Mouse (Mus musculus) stomach, postnatal 0 days (tissue): ENCODE data around the gene Kcnj3. TPM values are rescaled to one million over a fixed set of nuclear protein-coding genes. Genes with fewer than 3 reads are reported as not detected.

Source experiments
- ATAC-seq: fragments of 200-750 bp; cut with Nextera tagmentation; 2 replicates; pipeline ENCODE4 v1.8.0; 2017; ENCODE audit not compliant: low FRiP score, low TSS enrichment
- DNase-seq: peaks from one replicate; pipeline ENCODE4 v3.0.0-alpha.2; 2016; ENCODE audit warnings: low spot score
- H3K27ac ChIP-seq: fragments of 300-500 bp; sonication (generic); replicated peaks from 2 replicates; pipeline ENCODE4 v1.5.1; 2014; ENCODE audit warnings: mild to moderate bottlenecking, control low read depth
- H3K27me3 ChIP-seq: fragments of 300-500 bp; sonication (generic); 2 replicates; pipeline ENCODE4 v1.6.1; 2014; ENCODE audit warnings: low read length; ENCODE audit not compliant: control insufficient read depth, insufficient read depth
- H3K36me3 ChIP-seq: fragments of 300-500 bp; sonication (generic); 2 replicates; pipeline ENCODE4 v1.6.1; 2014; ENCODE audit warnings: low read length, mixed read lengths; ENCODE audit not compliant: control insufficient read depth, insufficient read depth
- H3K4me1 ChIP-seq: fragments of 300-500 bp; sonication (generic); replicated peaks from 2 replicates; pipeline ENCODE4 v1.6.1; 2014; ENCODE audit warnings: antibody characterized with exemption; ENCODE audit not compliant: control insufficient read depth, insufficient read depth
- H3K4me2 ChIP-seq: fragments of 300-500 bp; sonication (generic); replicated peaks from 2 replicates; pipeline ENCODE4 v1.6.1; 2014; ENCODE audit warnings: low read depth, mild to moderate bottlenecking, control low read depth, moderate library complexity
- H3K4me3 ChIP-seq: fragments of 300-500 bp; sonication (generic); 2 replicates; pipeline ENCODE4 v1.5.1; 2014; ENCODE audit warnings: low read depth, low read length, control low read depth
- H3K9ac ChIP-seq: fragments of 300-500 bp; sonication (generic); 2 replicates; pipeline ENCODE4 v1.6.1; 2014; ENCODE audit warnings: mild to moderate bottlenecking, low read length, control low read depth, mixed read lengths
- H3K9me3 ChIP-seq: fragments of 300-500 bp; sonication (generic); 2 replicates; pipeline ENCODE4 v1.6.1; 2016; ENCODE audit warnings: low read length; ENCODE audit not compliant: control insufficient read depth
- CTCF ChIP-seq: IDR thresholded peaks from 2 replicates; pipeline ENCODE4 v1.5.1; 2016; ENCODE audit warnings: antibody characterized with exemption, low read depth, mild to moderate bottlenecking, moderate library complexity
- EP300 ChIP-seq: optimal IDR thresholded peaks from 2 replicates; pipeline ENCODE3; 2016; ENCODE audit warnings: antibody characterized with exemption
- WGBS: fragments of 180-500 bp; shearing (Covaris S2); extraction: QIAGEN DNeasy Blood & Tissue Kit; methylation state at CpG from one replicate; pipeline ENCODE4 v1.1.7; 2014; 5-methylcytosine and 5-hydroxymethylcytosine counted together
- polyA plus RNA-seq: library from polyadenylated mRNA; unstranded; fragments of >200 nt; fragmentation: Nextera tagmentation; extraction: Ambion mirVana; gene quantifications from 2 replicates; pipeline ENCODE4 v1.2.1, GENCODE M21; 2015

The Kcnj3 gene
- polyA plus RNA-seq, 1 experiment from 2014 or later = 0.10 TPM

- Histone ChIP-seq H3K36me3 (no peaks in the 10 kb centered on the region), H3K27ac (no peak overlapping the region), H3K4me2 (peak overlapping the region; percentile 55), H3K9ac (no peak overlapping the region), H3K4me3 (peak overlapping the region; percentile 35), H3K4me1 (no peaks in the 10 kb centered on the region), H3K27me3 (0 out of 2 replicates have a peak, but pooled peaks cover 2% of the 10 kb centered on the region), H3K9me3 (no peaks in the 10 kb centered on the region)
- peak; percentile 29; the same call in 1 of the 2 replicates for ATAC-seq
- no peak for TF ChIP-seq EP300
- TF ChIP-seq CTCF = no peak
- 1% methylated on average over 21 of the region's 21 CpGs for WGBS
- peak; percentile 25 for DNase-seq
These were observed 664 bp downstream of the Kcnj3 start for GRCm38 (mm10) chr2:55436261-55437006.

DNA sequence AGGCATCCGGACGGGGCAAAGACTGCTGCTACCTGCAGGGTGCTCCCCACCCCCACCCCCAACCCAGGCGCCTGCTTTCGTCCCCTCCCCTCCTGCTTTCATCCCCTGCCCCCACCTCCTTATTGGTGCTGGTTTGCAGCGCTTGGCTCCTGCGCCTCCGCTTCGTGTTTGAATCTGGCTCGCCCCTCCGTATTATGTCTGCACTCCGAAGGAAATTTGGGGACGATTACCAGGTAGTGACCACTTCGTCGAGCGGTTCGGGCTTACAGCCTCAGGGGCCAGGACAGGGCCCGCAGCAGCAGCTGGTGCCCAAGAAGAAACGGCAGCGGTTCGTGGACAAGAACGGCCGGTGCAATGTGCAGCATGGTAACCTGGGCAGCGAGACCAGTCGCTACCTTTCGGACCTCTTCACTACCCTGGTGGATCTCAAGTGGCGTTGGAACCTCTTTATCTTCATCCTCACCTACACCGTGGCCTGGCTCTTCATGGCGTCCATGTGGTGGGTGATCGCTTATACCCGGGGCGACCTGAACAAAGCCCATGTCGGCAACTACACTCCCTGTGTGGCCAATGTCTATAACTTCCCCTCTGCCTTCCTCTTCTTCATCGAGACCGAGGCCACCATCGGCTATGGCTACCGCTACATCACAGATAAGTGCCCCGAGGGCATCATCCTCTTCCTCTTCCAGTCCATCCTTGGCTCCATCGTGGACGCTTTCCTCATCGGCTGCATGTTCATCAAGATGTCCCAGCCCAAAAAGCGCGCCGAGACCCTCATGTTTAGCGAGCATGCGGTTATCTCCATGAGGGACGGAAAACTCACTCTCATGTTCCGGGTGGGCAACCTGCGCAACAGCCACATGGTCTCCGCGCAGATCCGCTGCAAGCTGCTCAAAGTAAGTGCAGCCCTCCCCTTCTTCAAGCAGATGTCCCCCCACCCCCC lies 1.5 kb downstream of the Kcnj3 start:
- Histone ChIP-seq H3K9ac (no peak overlapping the region), H3K27ac (no peak overlapping the region), H3K4me2 (peak overlapping the region; percentile 55), H3K9me3 (no peaks in the 10 kb centered on the region), H3K4me3 (peak overlapping the region; percentile 35), H3K4me1 (no peaks in the 10 kb centered on the region), H3K36me3 (no peaks in the 10 kb centered on the region), H3K27me3 (0 out of 2 replicates have a peak, but pooled peaks cover 2% of the 10 kb centered on the region)
- no peak for TF ChIP-seq CTCF
- DNase-seq (peak; percentile 13), ATAC-seq (0 out of 2 replicates have a peak, but pooled peaks have one; percentile 12)
- WGBS = 2% methylated on average over 50 of the region's 51 CpGs

- Histone ChIP-seq H3K4me1 (no peaks in the 10 kb centered on the region), H3K36me3 (no peaks in the 10 kb centered on the region), H3K27me3 (0 out of 2 replicates have a peak, but pooled peaks cover 2% of the 10 kb centered on the region), H3K9me3 (no peaks in the 10 kb centered on the region), H3K9ac (no peak overlapping the region), H3K4me2 (peak overlapping the region; percentile 55; the same call in 1 of the 2 replicates), H3K27ac (no peak overlapping the region), H3K4me3 (no peak overlapping the region)
- WGBS = no CpG with 5 or more reads among the region's 1 CpGs
- ATAC-seq (no peak), DNase-seq (no peak)
- TF ChIP-seq CTCF (no peak), EP300 (no peak)
These were observed 2.2 kb downstream of the Kcnj3 start for GRCm38 (mm10) chr2:55437977-55438376.

GRCm38 (mm10) chr2:55439211-55439610 lies 3.4 kb downstream of the Kcnj3 start:
- Histone ChIP-seq H3K4me2 (no peak overlapping the region), H3K27ac (no peak overlapping the region), H3K9ac (no peak overlapping the region), H3K36me3 (no peaks in the 10 kb centered on the region), H3K27me3 (0 out of 2 replicates have a peak, but pooled peaks cover 2% of the 10 kb centered on the region), H3K9me3 (no peaks in the 10 kb centered on the region), H3K4me3 (no peak overlapping the region), H3K4me1 (no peaks in the 10 kb centered on the region)
- DNase-seq (no peak), ATAC-seq (no peak)
- TF ChIP-seq CTCF (no peak), EP300 (no peak)

- no peak for ATAC-seq
- Histone ChIP-seq H3K4me3 (no peak overlapping the region), H3K27me3 (0 out of 2 replicates have a peak, but pooled peaks cover 2% of the 10 kb centered on the region), H3K9me3 (no peaks in the 10 kb centered on the region), H3K9ac (no peak overlapping the region), H3K36me3 (no peaks in the 10 kb centered on the region), H3K4me2 (no peak overlapping the region), H3K27ac (no peak overlapping the region), H3K4me1 (no peaks in the 10 kb centered on the region)
- no peak for DNase-seq
- TF ChIP-seq EP300 (no peak), CTCF (peak; percentile 33)
- WGBS = 84% methylated on average over 2 of the region's 2 CpGs
These were observed 6.2 kb downstream of the Kcnj3 start for GRCm38 (mm10) chr2:55442006-55442405.
